Mouse (Mus musculus): ENCODE measurements around the gene Cpz.

GRCm38 (mm10) chr5:35541059-35541790 lies 15.7 kb upstream of the Cpz start:
- no peak for TF ChIP-seq POLR2A (IDR thresholded peaks at IDR 0.05; ENCODE audit: insufficient read depth, low read length)
- TF ChIP-seq EP300 (IDR thresholded peaks at IDR 0.05; ENCODE audit: insufficient read depth, low read depth, low read length): no peak
- no peak for TF ChIP-seq CTCF (IDR thresholded peaks at IDR 0.05; ENCODE audit: low read depth, low read length)
